Mouse (Mus musculus) lung, postnatal 0 days (tissue): ENCODE data around the gene Mdk.

Experiments
- CTCF ChIP-seq: IDR thresholded peaks from 2 replicates; pipeline ENCODE4 v1.5.1; 2016; ENCODE audit warnings: antibody characterized with exemption, mild to moderate bottlenecking
- EP300 ChIP-seq: IDR thresholded peaks from 2 replicates; pipeline ENCODE4 v1.6.1; 2016; ENCODE audit warnings: antibody characterized with exemption, mild to moderate bottlenecking, control low read depth

GRCm38 (mm10) chr2:91962864-91963401 lies 30.8 kb upstream of the Mdk start:
- TF ChIP-seq CTCF = no peak
- TF ChIP-seq EP300 = no peak
